9 mouse cellular contexts compared by ENCODE assay signal in genomic region chr1:13500456-13500855, GRCm38 (mm10).
A peak's percentile ranks its signal among the peaks of the same experiment; 100 is the strongest.
DNase-seq lines count a peak whose midpoint lies in the region; ATAC-seq and TF ChIP-seq lines count a peak whose summit lies in the region.
"Had no signal": no experiment of that assay in that cellular context is flagged by ENCODE, and none has a peak within 500 bp of the region (broad histone marks: within the 10 kb centered on the region; RNA-seq: fewer than 3 reads in every experiment).

No protein-coding gene starts in this region.

- H3K4me1 ChIP-seq in heart, embryonic 10.5 days = no peaks in the 10 kb centered on the region
- H3K4me1 ChIP-seq: liver, embryonic 13.5 days had no signal

- peak; percentile 14 for DNase-seq in heart, adult 8-10 months (ENCODE audit: low spot score)
- no peak for DNase-seq in heart, embryonic 10.5 days (ENCODE audit: low spot score)
- peak; percentile 72 for DNase-seq in brain, adult 2 months (ENCODE audit: low read depth, low spot score)
- peak; percentile 47 for DNase-seq in gastrocnemius, adult 2 months
- peak; percentile 48 to 68 for DNase-seq in layer of hippocampus, postnatal 10 days (ENCODE audit: low spot score in 2 of 2)
- DNase-seq in thymus, postnatal 10 days (ENCODE audit: low spot score in 2 of 2) = peak; percentile 44 to 70
- DNase-seq: liver, embryonic 13.5 days had no signal

- peak; percentile 71 for ATAC-seq in CD4-positive, CD25-positive, alpha-beta regulatory T cell, adult 4 months
- 0 out of 2 replicates have a peak, but pooled peaks have one; percentile 31 for ATAC-seq in monocyte, adult 5-6 weeks (replicated peaks; ENCODE audit: insufficient number of reproducible peaks, low FRiP score, low TSS enrichment, poor library complexity, severe bottlenecking)

- H3K4me3 ChIP-seq in heart, embryonic 10.5 days = no peak overlapping the region
- no peak overlapping the region for H3K4me3 ChIP-seq in gastrocnemius, adult 2 months
- H3K4me3 ChIP-seq: liver, embryonic 13.5 days had no signal

- WGBS in heart, embryonic 10.5 days = 20% methylated on average over 5 of the region's 5 CpGs

- TF ChIP-seq CTCF in gastrocnemius, adult 2 months (IDR thresholded peaks at IDR 0.05) = peak; percentile 68

- H3K27me3 ChIP-seq in heart, embryonic 10.5 days (ENCODE audit: insufficient read depth, poor library complexity, severe bottlenecking) = no peaks in the 10 kb centered on the region

- H3K27ac ChIP-seq in heart, embryonic 10.5 days = no peak overlapping the region
- no peak overlapping the region for H3K27ac ChIP-seq in gastrocnemius, adult 2 months
- H3K27ac ChIP-seq: liver, embryonic 13.5 days had no signal

- H3K36me3 ChIP-seq in heart, embryonic 10.5 days = no peaks in the 10 kb centered on the region
- H3K36me3 ChIP-seq: liver, embryonic 13.5 days had no signal

- H3K9me3 ChIP-seq in heart, embryonic 10.5 days = no peaks in the 10 kb centered on the region
- H3K9me3 ChIP-seq: liver, embryonic 13.5 days had no signal

- intact Hi-C loops in gastrocnemius, adult 2 months (cut with DNase I) = loop anchor here (5.0 kb wide), 1 partner anchor 348 kb away; no protein-coding TSS in a partner anchor
